Mouse (Mus musculus) liver, adult (tissue): ENCODE results near the gene Tinf2.

Experiments
- GATA4 ChIP-seq: IDR thresholded peaks from 2 replicates; pipeline ENCODE4 v1.6.1; 2014; ENCODE audit warnings: mild to moderate bottlenecking, low read length; ENCODE audit not compliant: insufficient replicate concordance

Gene Tinf2

GRCm38 (mm10) chr14:55681160-55682117, at the start of gene Tinf2:
Tinf2 (minus strand) TSS chr14:55681820.
- TF ChIP-seq GATA4, result no peak

DNA sequence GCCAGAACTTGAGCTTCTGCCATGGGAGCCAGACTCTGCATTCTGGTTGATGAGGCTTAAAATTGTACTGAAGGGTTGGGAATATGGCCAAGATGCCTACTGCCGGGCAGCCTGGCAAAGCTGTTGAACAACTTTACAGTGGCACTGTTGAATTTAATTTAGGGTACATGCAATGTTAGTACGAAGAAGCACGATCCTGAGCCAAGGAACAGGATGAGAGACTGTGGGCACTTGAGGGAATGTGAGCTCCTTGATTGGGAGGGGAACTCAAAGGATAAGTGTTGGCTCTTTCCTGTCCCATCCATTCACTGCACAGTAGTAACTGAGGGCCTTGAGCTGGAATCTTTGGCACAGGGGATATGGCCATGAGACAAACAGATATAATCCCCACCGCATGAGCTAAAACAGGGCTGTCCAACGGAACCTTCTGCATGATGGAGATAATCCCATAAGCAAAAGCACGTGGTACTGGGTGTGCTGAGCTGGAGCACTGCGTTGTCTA, 49.0 kb upstream of the Tinf2 start:
- no peak for TF ChIP-seq GATA4

- TF ChIP-seq GATA4, result no peak
These were observed 48.5 kb upstream of the Tinf2 start for GRCm38 (mm10) chr14:55730116-55730515.

DNA sequence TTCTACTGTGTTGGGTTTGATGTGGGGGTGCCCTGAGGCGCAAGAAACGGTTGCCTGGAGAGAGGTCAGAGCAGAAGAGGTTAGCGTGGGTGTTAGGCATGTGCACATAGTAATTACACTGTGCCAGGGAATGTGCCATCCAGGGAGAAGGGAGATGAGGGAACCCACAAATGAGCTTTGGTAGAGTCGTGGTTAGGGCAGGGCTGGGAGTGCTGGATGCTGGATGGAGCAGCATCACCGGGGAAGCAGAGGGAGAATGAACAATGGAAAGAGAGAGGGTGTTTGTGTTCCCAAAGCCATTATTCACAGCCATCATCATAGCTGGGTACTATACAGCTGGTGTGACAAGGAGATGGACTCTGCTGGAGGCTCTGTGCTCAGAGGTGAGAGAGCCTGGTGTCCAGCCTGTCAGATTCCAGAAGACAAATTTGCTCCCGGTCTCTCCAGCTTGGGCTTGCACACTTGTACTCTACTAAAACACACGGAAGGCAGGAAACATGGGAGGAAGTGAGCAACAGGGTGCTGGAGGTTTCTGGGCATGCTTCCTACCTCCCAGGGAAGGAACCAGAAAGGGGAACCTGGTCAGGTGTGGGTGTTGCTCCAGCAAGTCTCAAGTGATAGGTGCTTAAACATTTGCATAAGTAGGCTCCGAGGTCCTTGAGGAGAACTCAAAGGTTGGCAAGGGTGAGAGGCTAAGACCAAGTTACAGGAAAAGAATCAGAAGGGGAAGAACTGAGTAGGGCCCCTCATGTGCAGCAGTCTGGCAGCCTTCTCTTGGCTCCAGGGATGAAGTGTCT, 46.5 kb upstream of the Tinf2 start:
- no peak for TF ChIP-seq GATA4

- no peak for TF ChIP-seq GATA4
These were observed 44.6 kb upstream of the Tinf2 start for GRCm38 (mm10) chr14:55726261-55726660.

- TF ChIP-seq GATA4, result peak; percentile 52; the same call in 1 of the 2 replicates
These were observed 42.8 kb upstream of the Tinf2 start for GRCm38 (mm10) chr14:55724411-55724871.

- TF ChIP-seq GATA4, result no peak
These were observed 41.8 kb upstream of the Tinf2 start for GRCm38 (mm10) chr14:55723433-55723832.

GRCm38 (mm10) chr14:55722438-55722945, 40.9 kb upstream of the Tinf2 start:
- TF ChIP-seq GATA4, result no peak

GRCm38 (mm10) chr14:55721700-55722437, 40.2 kb upstream of the Tinf2 start, which contains the start of gene Rabggta:
Rabggta (minus strand) TSS chr14:55722263.
- TF ChIP-seq GATA4, result no peak

DNA sequence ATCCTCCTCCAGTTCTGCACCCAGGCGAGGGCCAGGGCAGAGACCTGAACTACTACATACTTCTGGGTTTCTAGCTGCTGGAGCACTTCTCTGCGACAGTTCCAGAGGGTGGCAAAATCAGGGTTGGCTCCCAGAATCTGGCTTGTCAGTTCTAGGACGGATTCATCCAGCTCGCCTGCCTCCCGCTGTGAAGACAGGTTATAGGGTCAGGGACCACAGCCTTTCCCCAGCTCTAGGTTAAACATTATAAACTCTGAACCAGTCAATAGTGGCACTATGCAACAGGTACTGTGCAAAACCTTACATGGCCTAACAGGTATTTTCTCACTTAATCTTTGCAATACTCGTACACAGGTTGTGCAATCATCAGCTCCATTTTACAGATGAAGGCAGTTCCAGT, 39.5 kb upstream of the Tinf2 start:
- TF ChIP-seq GATA4, result no peak

- no peak for TF ChIP-seq GATA4
These were observed 39.0 kb upstream of the Tinf2 start for GRCm38 (mm10) chr14:55720666-55721065.

- TF ChIP-seq GATA4, result no peak
These were observed 38.1 kb upstream of the Tinf2 start for GRCm38 (mm10) chr14:55719737-55720136.

DNA sequence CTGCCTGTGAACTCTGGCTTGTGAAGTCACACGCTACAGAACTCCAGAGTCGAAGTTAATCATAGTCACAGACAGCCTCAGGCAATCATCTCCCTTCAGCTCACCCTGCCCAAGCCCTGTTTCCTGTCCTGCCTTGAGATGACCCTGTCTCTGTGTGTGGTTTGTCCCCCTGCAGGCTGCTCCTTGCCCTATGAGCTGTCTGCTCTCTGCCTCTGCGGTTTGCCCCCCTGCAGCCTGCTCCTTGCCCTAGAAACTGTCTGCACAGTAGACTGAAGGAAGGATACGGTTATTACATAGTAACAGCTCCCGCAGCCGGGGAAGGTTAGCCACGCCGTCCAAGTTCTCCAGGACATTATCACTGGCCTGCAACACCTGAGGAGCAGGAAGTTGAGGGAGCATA, 35.3 kb upstream of the Tinf2 start:
- TF ChIP-seq GATA4, result no peak

GRCm38 (mm10) chr14:55716271-55716670, 34.7 kb upstream of the Tinf2 start:
- no peak for TF ChIP-seq GATA4

DNA sequence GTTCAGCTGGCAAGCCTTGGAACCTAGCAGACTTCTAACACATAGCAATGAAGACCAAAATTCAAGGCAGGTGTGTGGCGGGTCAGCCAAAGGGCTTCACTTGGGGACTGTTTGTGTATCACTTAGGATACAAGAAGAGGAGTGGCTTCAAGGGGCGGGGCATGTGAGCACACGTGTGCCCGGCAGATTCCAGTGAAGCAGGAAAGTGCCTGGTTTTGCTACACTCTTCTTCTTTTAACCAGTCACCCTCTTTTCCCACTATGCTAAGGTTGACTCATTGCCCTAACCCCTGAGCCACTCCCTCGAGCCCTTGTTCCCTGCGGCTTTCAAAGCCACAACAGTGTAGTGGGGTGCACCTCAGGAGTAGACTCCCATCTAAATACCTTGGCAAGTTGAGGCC, 33.3 kb upstream of the Tinf2 start:
- no peak for TF ChIP-seq GATA4
